Mouse (Mus musculus): ENCODE measurements around the gene Olfr1441.

Olfr1441 gene

DNA sequence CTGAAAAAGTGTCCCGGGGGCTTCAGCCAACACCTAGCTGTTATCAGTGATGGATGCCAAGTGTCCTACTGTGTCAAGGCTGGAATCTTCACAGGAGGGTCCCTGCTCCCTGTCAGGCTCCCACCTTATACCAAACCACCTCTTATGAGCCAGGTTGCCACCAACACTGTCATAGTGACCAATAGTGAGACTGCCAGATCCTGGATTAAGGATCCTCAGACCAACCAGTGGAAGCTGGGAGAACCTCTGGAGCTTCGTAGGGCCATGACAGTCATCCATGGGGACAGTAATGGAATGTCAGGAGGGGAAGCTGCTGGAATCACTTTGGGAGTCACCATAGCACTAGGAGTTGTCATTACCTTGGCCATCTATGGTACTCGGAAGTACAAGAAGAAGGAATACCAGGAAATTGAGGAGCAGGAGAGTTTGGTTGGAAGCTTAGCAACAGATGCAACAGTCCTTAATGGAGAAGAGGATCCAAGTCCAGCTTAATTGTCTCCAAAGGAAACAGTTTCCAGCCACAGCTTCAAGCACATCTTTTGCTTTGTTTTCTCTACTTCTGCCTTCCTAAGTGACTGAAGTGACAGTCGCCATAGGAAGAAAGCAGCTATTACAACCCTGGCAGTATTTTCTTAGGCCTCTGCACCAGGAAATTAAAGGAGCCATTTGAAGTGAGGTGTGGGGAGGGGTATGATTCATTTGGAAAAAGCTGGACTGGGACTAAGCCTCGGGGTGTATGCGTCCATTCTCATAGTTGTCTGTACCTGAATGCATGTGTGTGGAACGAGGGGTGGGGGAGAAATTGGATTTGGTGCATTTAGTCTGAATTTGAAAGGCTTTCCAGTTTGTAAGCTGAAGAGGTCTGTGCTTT, 45.9 kb downstream of the Olfr1441 start:
- no peak for DNase-seq (ENCODE audit: low spot score)

DNA sequence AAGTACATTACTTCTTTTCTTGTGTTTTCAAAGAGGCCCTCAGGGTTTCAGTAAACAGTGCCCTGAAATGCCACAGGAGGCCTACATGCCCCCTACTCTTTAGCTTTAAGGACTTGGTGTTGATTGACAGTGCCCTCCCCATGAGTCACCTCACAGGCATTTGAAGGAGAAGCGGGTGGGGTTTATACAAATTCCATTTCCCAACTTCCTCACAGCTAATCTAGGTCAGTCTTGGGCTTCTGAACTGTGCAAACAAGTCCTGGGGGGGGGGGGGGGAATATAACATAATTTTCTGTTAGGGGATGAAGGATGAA, 46.4 kb downstream of the Olfr1441 start:
- DNase-seq (ENCODE audit: low spot score) = no peak

DNA sequence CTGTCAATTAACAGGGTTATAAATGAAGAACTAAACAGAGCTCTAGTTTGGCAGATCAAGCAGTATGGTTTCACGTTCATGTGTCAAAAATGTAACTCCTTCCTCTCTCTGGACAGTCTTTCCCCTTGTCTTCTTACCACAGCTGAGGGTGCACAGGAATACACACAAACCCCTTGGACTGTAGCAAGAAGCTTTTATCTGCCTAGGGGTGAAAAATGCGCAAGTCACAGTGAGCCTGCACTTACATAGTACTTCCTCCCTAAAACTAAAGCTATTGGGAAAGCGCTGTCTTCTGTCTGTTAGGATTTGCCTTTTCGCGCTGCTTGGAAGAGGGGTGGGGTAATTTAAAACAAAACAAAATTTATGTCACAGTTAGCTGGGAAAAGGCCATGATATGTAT, 46.9 kb downstream of the Olfr1441 start:
- DNase-seq (ENCODE audit: low spot score) = no peak

DNA sequence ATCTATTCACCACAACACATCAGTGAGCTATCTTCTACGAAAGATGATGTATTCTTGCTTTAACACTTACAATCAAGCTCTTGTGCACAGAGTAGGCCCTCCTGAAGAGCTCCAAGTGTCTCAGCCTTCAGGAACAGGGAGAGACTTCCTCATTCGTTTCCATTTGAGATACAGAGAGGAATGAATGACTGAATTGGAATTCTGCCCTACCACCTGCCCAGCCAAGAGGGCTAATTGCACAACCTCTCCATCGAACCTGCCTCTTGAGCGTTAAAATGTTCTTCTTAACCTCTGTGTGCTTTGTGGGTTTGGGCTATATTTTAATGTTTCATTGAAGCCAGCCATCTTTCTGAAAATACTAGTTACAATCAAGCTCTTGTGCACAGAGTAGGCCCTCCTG, 47.4 kb downstream of the Olfr1441 start:
- DNase-seq (ENCODE audit: low spot score) = no peak

DNA sequence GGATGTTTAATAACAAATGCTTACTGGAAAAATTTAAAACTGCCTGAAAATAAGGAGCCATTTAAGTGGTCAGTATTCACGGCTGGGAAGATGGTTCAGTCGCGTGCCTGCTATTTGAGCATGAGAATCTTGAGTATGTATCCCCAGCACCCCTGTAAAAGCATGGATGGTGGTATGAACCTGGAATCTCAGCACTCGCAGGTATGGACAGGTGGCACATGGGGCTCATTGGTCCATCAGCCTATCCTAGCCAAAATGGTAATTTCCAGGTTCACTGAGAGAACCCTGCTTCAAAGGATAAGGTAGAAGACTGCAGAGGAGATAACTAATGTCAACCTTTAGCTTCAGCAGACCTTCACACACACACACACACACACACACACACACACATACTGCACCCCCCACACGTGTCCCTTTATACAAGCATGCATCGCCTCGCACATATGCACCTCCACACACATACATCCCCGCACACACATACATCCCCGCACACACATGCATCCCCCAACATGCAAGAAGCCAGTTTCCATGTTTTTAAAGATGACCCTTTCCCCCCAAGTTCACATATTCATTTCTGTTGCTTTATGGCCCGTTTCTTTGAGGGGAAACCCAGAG, 48.4 kb downstream of the Olfr1441 start:
- DNase-seq (ENCODE audit: low spot score) = no peak

DNA sequence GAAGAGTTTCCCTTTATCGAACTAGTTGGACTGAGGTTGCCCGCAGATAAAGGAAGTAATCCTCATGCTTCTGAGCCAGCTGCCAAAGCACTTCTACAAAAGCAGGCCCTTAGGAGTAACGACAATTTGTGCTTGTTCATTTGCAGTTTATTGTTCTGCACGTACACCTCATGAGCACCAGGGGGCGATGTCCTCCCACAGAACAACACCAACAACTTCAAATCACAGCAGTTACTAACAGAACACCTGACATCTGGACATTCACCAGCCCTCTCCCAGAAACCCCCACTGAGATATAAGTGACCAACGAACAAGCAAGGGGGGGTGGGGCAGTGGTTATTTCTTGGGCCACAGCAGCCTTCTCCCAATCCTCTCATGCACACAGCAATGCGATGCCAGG, 49.0 kb downstream of the Olfr1441 start:
- no peak for DNase-seq (ENCODE audit: low spot score)

DNA sequence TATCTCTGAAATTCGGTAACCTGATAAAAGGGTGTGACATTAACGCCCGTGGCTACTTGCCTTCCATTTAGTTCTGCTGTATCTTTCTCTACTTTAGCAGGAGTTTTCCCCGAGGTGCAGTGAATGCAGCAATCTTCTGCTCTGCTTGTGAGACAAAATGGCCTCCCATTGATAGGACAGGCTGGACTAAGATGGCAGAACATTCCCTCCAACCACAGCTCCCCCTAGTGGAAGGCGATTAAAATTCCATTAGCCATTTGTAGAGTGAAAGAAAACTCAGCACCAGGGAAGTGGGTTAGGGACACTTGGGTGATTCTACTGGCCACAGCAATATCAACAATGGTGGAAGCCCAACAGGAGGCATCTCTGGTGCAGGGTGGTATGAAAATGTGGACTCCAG, 50.2 kb downstream of the Olfr1441 start:
- DNase-seq (ENCODE audit: low spot score) = no peak

DNA sequence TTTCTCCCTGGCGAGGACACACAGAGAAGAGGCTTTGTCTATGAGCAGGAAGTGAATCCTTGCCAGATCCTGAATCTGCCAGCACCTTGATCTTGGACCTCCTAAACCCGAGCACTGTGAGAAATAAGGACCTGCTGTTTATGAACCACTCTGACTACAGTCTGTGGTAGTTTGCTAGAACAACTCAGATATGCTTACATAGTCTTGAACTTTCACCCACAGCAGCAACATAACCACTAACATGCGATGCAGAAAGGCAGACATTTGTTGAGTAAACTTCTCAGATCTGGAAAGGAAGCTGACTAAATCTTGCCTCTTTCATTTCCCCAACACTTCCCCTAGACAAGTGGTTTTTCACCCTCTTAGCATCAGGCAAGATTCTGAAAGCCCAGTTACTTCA, 54.6 kb downstream of the Olfr1441 start:
- no peak for DNase-seq (ENCODE audit: low spot score)

DNA sequence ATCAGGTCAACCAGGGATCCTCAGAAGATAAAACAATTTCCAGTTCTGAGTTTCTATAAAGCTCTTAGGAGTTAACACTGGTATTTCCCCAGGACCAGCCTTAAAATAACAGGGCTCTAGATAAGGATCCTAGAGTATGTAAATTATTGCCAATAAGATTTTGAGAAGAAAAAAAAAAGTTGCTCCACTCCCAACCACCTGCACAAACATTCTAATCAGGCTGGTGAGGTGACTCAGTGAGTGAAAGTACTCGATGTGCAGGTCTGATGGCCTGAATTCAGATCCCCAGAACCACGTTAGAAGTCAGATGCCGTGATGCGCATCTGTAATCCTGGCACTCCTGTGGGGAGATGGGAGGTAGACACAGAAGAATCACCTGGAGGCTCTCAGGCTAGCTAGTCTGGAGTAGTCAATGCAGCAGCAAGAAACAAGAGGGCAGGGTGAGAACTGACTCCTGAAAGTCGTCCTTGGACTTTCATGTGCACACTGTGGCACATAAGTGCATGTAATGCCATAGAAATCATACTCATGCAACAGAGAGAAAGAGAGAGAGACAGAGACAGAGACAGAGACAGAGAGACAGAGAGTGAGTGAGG, 55.2 kb downstream of the Olfr1441 start:
- no peak for DNase-seq (ENCODE audit: low spot score)

Measured in testis, postnatal 14 days (tissue).